Mouse (Mus musculus): ENCODE data around the gene Smim6.

- TF ChIP-seq POLR2A (IDR thresholded peaks at IDR 0.05; ENCODE audit: insufficient read depth, low read depth, low read length): no peak
- TF ChIP-seq CTCF (IDR thresholded peaks at IDR 0.05): no peak
Measured at GRCm38 (mm10) chr11:115875935-115876334, 35.9 kb upstream of the Smim6 start.
